ENCODE assay signal across 16 mouse cellular contexts in the genomic region with DNA sequence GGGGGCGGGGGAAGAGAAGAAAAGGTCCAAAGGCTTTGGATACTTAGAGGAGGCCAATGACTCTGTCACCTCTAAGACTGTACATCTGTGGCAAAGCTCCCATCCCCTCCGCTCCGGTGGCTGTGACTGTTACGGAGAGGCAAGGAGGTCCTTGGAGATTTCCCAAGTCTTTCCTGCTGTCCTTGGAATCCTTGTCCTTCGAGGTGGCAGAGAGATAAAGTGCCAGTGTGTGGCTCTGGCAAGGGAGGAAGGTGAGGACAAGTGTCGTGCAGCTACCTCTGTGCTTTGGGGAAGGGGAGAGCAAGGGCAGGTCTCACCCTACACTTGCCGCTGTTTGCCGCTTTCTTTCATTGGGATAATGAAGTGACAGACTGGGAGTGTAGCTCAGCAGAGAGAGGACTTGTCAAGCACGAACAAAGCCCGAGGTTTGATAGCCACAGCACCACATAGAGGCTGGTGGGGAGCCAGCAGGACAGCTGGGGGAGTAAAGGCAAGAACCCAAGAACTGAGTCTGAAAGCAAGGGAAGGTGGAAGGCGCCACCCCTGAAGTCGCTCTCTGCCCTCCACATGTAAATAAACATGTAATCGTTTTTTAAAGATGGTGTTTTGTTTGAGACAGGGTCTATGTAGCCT. TPM values are rescaled to one million over a fixed set of nuclear protein-coding genes. Genes with fewer than 3 reads are reported as not detected.
DNase-seq lines count a peak whose midpoint lies in the region; ATAC-seq and TF ChIP-seq lines count a peak whose summit lies in the region.
"Had no signal": no experiment of that assay in that cellular context is flagged by ENCODE, and none has a peak within 500 bp of the region (broad histone marks: within the 10 kb centered on the region; RNA-seq: fewer than 3 reads in every experiment).

No protein-coding gene starts in this region.

- no peaks in the 10 kb centered on the region for H3K36me3 ChIP-seq in intestine, embryonic 16.5 days (ENCODE audit: control insufficient read depth, insufficient read depth, low read length)
- H3K36me3 ChIP-seq in intestine, embryonic 15.5 days: no peaks in the 10 kb centered on the region
- H3K36me3 ChIP-seq in midbrain, postnatal 0 days (ENCODE audit: insufficient read depth, low read length): no peaks in the 10 kb centered on the region
- no peaks in the 10 kb centered on the region for H3K36me3 ChIP-seq in midbrain, embryonic 11.5 days (ENCODE audit: control insufficient read depth, insufficient read depth, low read length)
- no peaks in the 10 kb centered on the region for H3K36me3 ChIP-seq in stomach, embryonic 16.5 days (ENCODE audit: control insufficient read depth, insufficient read depth, low read length)
- H3K36me3 ChIP-seq: hindbrain, embryonic 15.5 days; limb, embryonic 15.5 days had no signal

- H3K27ac ChIP-seq in intestine, embryonic 16.5 days (ENCODE audit: low read length): no peak overlapping the region
- no peak overlapping the region for H3K27ac ChIP-seq in intestine, embryonic 15.5 days
- no peak overlapping the region for H3K27ac ChIP-seq in midbrain, postnatal 0 days (ENCODE audit: low read depth, low read length)
- H3K27ac ChIP-seq in midbrain, embryonic 11.5 days (ENCODE audit: low read depth, low read length): no peak overlapping the region
- no peak overlapping the region for H3K27ac ChIP-seq in stomach, embryonic 16.5 days (ENCODE audit: low read length)
- H3K27ac ChIP-seq: hindbrain, embryonic 15.5 days; left cerebral cortex, adult 2 months had no signal

- no peak overlapping the region for H3K4me2 ChIP-seq in intestine, embryonic 16.5 days (ENCODE audit: low read depth, low read length)
- no peak overlapping the region for H3K4me2 ChIP-seq in intestine, embryonic 15.5 days (replicated peaks)
- no peak overlapping the region for H3K4me2 ChIP-seq in midbrain, postnatal 0 days (ENCODE audit: low read depth, low read length, poor library complexity, severe bottlenecking)
- no peak overlapping the region for H3K4me2 ChIP-seq in midbrain, embryonic 11.5 days
- H3K4me2 ChIP-seq in stomach, embryonic 16.5 days (ENCODE audit: low read depth, low read length): no peak overlapping the region
- H3K4me2 ChIP-seq: hindbrain, embryonic 15.5 days; limb, embryonic 15.5 days had no signal

- peak; percentile 52 to 73 for DNase-seq in adrenal gland, adult (ENCODE audit: inconsistent age in 2 of 2, low spot score in 1 of 2)
- no peak for DNase-seq in adrenal gland, postnatal 10 days
- peak; percentile 54 for DNase-seq in midbrain, postnatal 0 days (ENCODE audit: low spot score)
- DNase-seq in midbrain, embryonic 11.5 days (ENCODE audit: low spot score, missing footprints): no peak
- DNase-seq in kidney, postnatal 14 days: no peak
- DNase-seq: gastrocnemius, postnatal 36 days; kidney, postnatal 36 days; right cerebral cortex, adult 18-20 months had no signal

- 57% methylated on average over 13 of the region's 13 CpGs for WGBS in intestine, embryonic 16.5 days
- WGBS in intestine, embryonic 15.5 days: 59% methylated on average over 13 of the region's 13 CpGs
- 44% methylated on average over 13 of the region's 13 CpGs for WGBS in midbrain, postnatal 0 days
- 55% methylated on average over 13 of the region's 13 CpGs for WGBS in midbrain, embryonic 11.5 days
- 50% methylated on average over 13 of the region's 13 CpGs for WGBS in stomach, embryonic 16.5 days

- TF ChIP-seq CTCF in midbrain, postnatal 0 days (IDR thresholded peaks at IDR 0.05): peak; percentile 13; the same call in 1 of the 2 replicates

- no peak for ATAC-seq in intestine, embryonic 16.5 days
- ATAC-seq in intestine, embryonic 15.5 days: no peak
- no peak for ATAC-seq in midbrain, postnatal 0 days (ENCODE audit: low FRiP score)
- ATAC-seq in midbrain, embryonic 11.5 days (ENCODE audit: low FRiP score): no peak
- ATAC-seq in stomach, embryonic 16.5 days (ENCODE audit: insufficient read depth, low FRiP score): no peak

- H3K4me1 ChIP-seq in intestine, embryonic 16.5 days (ENCODE audit: control insufficient read depth, insufficient read depth, low read length): peaks cover 26% of the 10 kb centered on the region
- peaks cover 23% of the 10 kb centered on the region for H3K4me1 ChIP-seq in intestine, embryonic 15.5 days (replicated peaks)
- peaks cover 8% of the 10 kb centered on the region for H3K4me1 ChIP-seq in midbrain, postnatal 0 days (ENCODE audit: insufficient read depth, low read length)
- peaks cover 16% of the 10 kb centered on the region for H3K4me1 ChIP-seq in midbrain, embryonic 11.5 days (ENCODE audit: control insufficient read depth, insufficient read depth, low read length)
- H3K4me1 ChIP-seq in stomach, embryonic 16.5 days (ENCODE audit: control insufficient read depth, insufficient read depth, low read length): peaks cover 30% of the 10 kb centered on the region

- 0 out of 2 replicates have a peak overlapping the region, but pooled peaks have one; percentile 35 for H3K9ac ChIP-seq in intestine, embryonic 16.5 days (ENCODE audit: low read depth, low read length)
- H3K9ac ChIP-seq in intestine, embryonic 15.5 days: no peak overlapping the region
- no peak overlapping the region; the same call in 1 of the 2 replicates for H3K9ac ChIP-seq in midbrain, postnatal 0 days (replicated peaks; ENCODE audit: low read length, poor library complexity, severe bottlenecking)
- no peak overlapping the region for H3K9ac ChIP-seq in midbrain, embryonic 11.5 days (ENCODE audit: low read length)
- H3K9ac ChIP-seq in stomach, embryonic 16.5 days (ENCODE audit: low read length): peak overlapping the region; percentile 42
- H3K9ac ChIP-seq: hindbrain, embryonic 15.5 days; limb, embryonic 15.5 days had no signal

- no peaks in the 10 kb centered on the region for H3K9me3 ChIP-seq in intestine, embryonic 16.5 days (ENCODE audit: control insufficient read depth, low read length)
- no peaks in the 10 kb centered on the region for H3K9me3 ChIP-seq in intestine, embryonic 15.5 days
- no peaks in the 10 kb centered on the region for H3K9me3 ChIP-seq in midbrain, postnatal 0 days (ENCODE audit: low read length)
- H3K9me3 ChIP-seq in midbrain, embryonic 11.5 days (ENCODE audit: control insufficient read depth, low read length): no peaks in the 10 kb centered on the region
- no peaks in the 10 kb centered on the region for H3K9me3 ChIP-seq in stomach, embryonic 16.5 days (replicated peaks; ENCODE audit: control insufficient read depth, low read length)
- H3K9me3 ChIP-seq: G1E; hindbrain, embryonic 15.5 days; limb, embryonic 15.5 days had no signal

- H3K27me3 ChIP-seq in intestine, embryonic 16.5 days (replicated peaks; ENCODE audit: control insufficient read depth, insufficient read depth, low read length): no peaks in the 10 kb centered on the region
- H3K27me3 ChIP-seq in intestine, embryonic 15.5 days (replicated peaks): no peaks in the 10 kb centered on the region
- H3K27me3 ChIP-seq in midbrain, postnatal 0 days (ENCODE audit: insufficient read depth, low read length): no peaks in the 10 kb centered on the region
- H3K27me3 ChIP-seq in midbrain, embryonic 11.5 days (ENCODE audit: control insufficient read depth, insufficient read depth, low read length): no peaks in the 10 kb centered on the region
- no peaks in the 10 kb centered on the region for H3K27me3 ChIP-seq in stomach, embryonic 16.5 days (ENCODE audit: control insufficient read depth, insufficient read depth, low read length)
- H3K27me3 ChIP-seq: hindbrain, embryonic 15.5 days; limb, embryonic 15.5 days had no signal

- H3K4me3 ChIP-seq in intestine, embryonic 16.5 days (ENCODE audit: low read length): no peak overlapping the region
- no peak overlapping the region for H3K4me3 ChIP-seq in intestine, embryonic 15.5 days (replicated peaks)
- H3K4me3 ChIP-seq in midbrain, postnatal 0 days (ENCODE audit: low read depth, low read length): no peak overlapping the region
- no peak overlapping the region for H3K4me3 ChIP-seq in midbrain, embryonic 11.5 days (ENCODE audit: low read depth, low read length)
- H3K4me3 ChIP-seq in stomach, embryonic 16.5 days (replicated peaks; ENCODE audit: low read length): no peak overlapping the region
- H3K4me3 ChIP-seq: hindbrain, embryonic 15.5 days; left cerebral cortex, adult 2 months; limb, embryonic 15.5 days had no signal

RNA-seq across cellular contexts. Expression of a gene that starts 3.1 kb away (rescaled TPM):
- total RNA-seq in adrenal gland, postnatal 10 days (2021): 10 to 100 TPM; 48.8 to 50.6 TPM
- 56.3 and 57.4 TPM in 2 replicates for polyA plus RNA-seq in intestine, embryonic 16.5 days (2015; fragmentation: Nextera tagmentation; extraction: Ambion mirVana)
- 47.6 and 51.7 TPM in 2 replicates for polyA plus RNA-seq in intestine, embryonic 15.5 days (2015; fragmentation: Nextera tagmentation; extraction: Ambion mirVana)
- 37.0 and 42.8 TPM in 2 replicates for total RNA-seq in midbrain, postnatal 0 days (2014; rRNA removed)
- 42.4 and 43.4 TPM in 2 replicates for polyA plus RNA-seq in midbrain, postnatal 0 days (2015; fragmentation: Nextera tagmentation; extraction: Ambion mirVana)
- polyA plus RNA-seq in midbrain, embryonic 11.5 days (2014; fragmentation: Nextera tagmentation; extraction: Ambion mirVana): 20.5 and 25.7 TPM in 2 replicates
- polyA plus RNA-seq in stomach, embryonic 16.5 days (2015; fragmentation: Nextera tagmentation; extraction: Ambion mirVana): 48.4 and 51.4 TPM in 2 replicates

RNA-seq across cellular contexts. Expression of a gene that starts 18.6 kb away (rescaled TPM):
- 1 to 10 TPM; 1.8 to 5.1 TPM for total RNA-seq in adrenal gland, postnatal 10 days (2021)
- polyA plus RNA-seq in intestine, embryonic 16.5 days (2015; fragmentation: Nextera tagmentation; extraction: Ambion mirVana): 1,298 and 1,309 TPM in 2 replicates
- polyA plus RNA-seq in intestine, embryonic 15.5 days (2015; fragmentation: Nextera tagmentation; extraction: Ambion mirVana): 1,110 and 1,149 TPM in 2 replicates
- not detected in 2 replicates for total RNA-seq in midbrain, postnatal 0 days (2014; rRNA removed)
- not detected in 2 replicates for polyA plus RNA-seq in midbrain, postnatal 0 days (2015; fragmentation: Nextera tagmentation; extraction: Ambion mirVana)
- not detected in 2 replicates for polyA plus RNA-seq in midbrain, embryonic 11.5 days (2014; fragmentation: Nextera tagmentation; extraction: Ambion mirVana)
- 86.6 and 122 TPM in 2 replicates for polyA plus RNA-seq in stomach, embryonic 16.5 days (2015; fragmentation: Nextera tagmentation; extraction: Ambion mirVana)
- total RNA-seq: G1E; gastrocnemius, postnatal 36 days; left cerebral cortex, adult 2 months had no signal
- polyA plus RNA-seq: G1E; hindbrain, embryonic 15.5 days; neural tube, embryonic 14.5 days had no signal

RNA-seq across cellular contexts. Expression of a gene that starts 25.5 kb away (rescaled TPM):
- total RNA-seq in adrenal gland, postnatal 10 days (2021): not detected
- 0.21 and 0.55 TPM in 2 replicates for polyA plus RNA-seq in intestine, embryonic 16.5 days (2015; fragmentation: Nextera tagmentation; extraction: Ambion mirVana)
- 0.23 and 0.42 TPM in 2 replicates for polyA plus RNA-seq in intestine, embryonic 15.5 days (2015; fragmentation: Nextera tagmentation; extraction: Ambion mirVana)
- 1.7 TPM in 1 of 2 replicates, not detected in the other for total RNA-seq in midbrain, postnatal 0 days (2014; rRNA removed)
- polyA plus RNA-seq in midbrain, postnatal 0 days (2015; fragmentation: Nextera tagmentation; extraction: Ambion mirVana): 0.17 TPM in 1 of 2 replicates, not detected in the other
- 0.11 TPM in 1 of 2 replicates, not detected in the other for polyA plus RNA-seq in midbrain, embryonic 11.5 days (2014; fragmentation: Nextera tagmentation; extraction: Ambion mirVana)
- 0.32 and 0.46 TPM in 2 replicates for polyA plus RNA-seq in stomach, embryonic 16.5 days (2015; fragmentation: Nextera tagmentation; extraction: Ambion mirVana)
- total RNA-seq: gastrocnemius, postnatal 36 days; left cerebral cortex, adult 2 months had no signal
- polyA plus RNA-seq: hindbrain, embryonic 15.5 days had no signal

RNA-seq across cellular contexts. Expression of a gene that starts 25.6 kb away (rescaled TPM):
- total RNA-seq in adrenal gland, postnatal 10 days (2021): 10 to 100 TPM; 11.7 to 17.1 TPM
- 21.5 and 23.3 TPM in 2 replicates for polyA plus RNA-seq in intestine, embryonic 16.5 days (2015; fragmentation: Nextera tagmentation; extraction: Ambion mirVana)
- 21.6 and 26.8 TPM in 2 replicates for polyA plus RNA-seq in intestine, embryonic 15.5 days (2015; fragmentation: Nextera tagmentation; extraction: Ambion mirVana)
- 4.2 and 4.5 TPM in 2 replicates for total RNA-seq in midbrain, postnatal 0 days (2014; rRNA removed)
- polyA plus RNA-seq in midbrain, postnatal 0 days (2015; fragmentation: Nextera tagmentation; extraction: Ambion mirVana): 4.0 and 4.7 TPM in 2 replicates
- polyA plus RNA-seq in midbrain, embryonic 11.5 days (2014; fragmentation: Nextera tagmentation; extraction: Ambion mirVana): 9.1 and 10.3 TPM in 2 replicates
- polyA plus RNA-seq in stomach, embryonic 16.5 days (2015; fragmentation: Nextera tagmentation; extraction: Ambion mirVana): 42.1 and 44.5 TPM in 2 replicates

RNA-seq across cellular contexts. Expression of a gene that starts 31.5 kb away (rescaled TPM):
- 10 to 100 TPM; 40.9 to 48.6 TPM for total RNA-seq in adrenal gland, postnatal 10 days (2021)
- polyA plus RNA-seq in intestine, embryonic 16.5 days (2015; fragmentation: Nextera tagmentation; extraction: Ambion mirVana): 34.5 and 36.1 TPM in 2 replicates
- 44.0 and 47.5 TPM in 2 replicates for polyA plus RNA-seq in intestine, embryonic 15.5 days (2015; fragmentation: Nextera tagmentation; extraction: Ambion mirVana)
- 14.1 and 14.9 TPM in 2 replicates for total RNA-seq in midbrain, postnatal 0 days (2014; rRNA removed)
- polyA plus RNA-seq in midbrain, postnatal 0 days (2015; fragmentation: Nextera tagmentation; extraction: Ambion mirVana): 14.8 and 14.9 TPM in 2 replicates
- 6.4 and 9.0 TPM in 2 replicates for polyA plus RNA-seq in midbrain, embryonic 11.5 days (2014; fragmentation: Nextera tagmentation; extraction: Ambion mirVana)
- polyA plus RNA-seq in stomach, embryonic 16.5 days (2015; fragmentation: Nextera tagmentation; extraction: Ambion mirVana): 47.9 and 52.2 TPM in 2 replicates
- polyA plus RNA-seq: G1E had no signal

Comparison
In these comparisons a context has a peak if more than half of its experiments do, and no peak if none do; other contexts are left out.
1. DNase-seq: peak in adrenal gland, adult (2 of 2) and midbrain, postnatal 0 days (single experiment); none in adrenal gland, postnatal 10 days (single experiment), midbrain, embryonic 11.5 days (single experiment) and kidney, postnatal 14 days (single experiment).
2. H3K9ac ChIP-seq: peak in intestine, embryonic 16.5 days (single experiment) and stomach, embryonic 16.5 days (single experiment); none in intestine, embryonic 15.5 days (single experiment), midbrain, postnatal 0 days (single experiment) and midbrain, embryonic 11.5 days (single experiment).
3. RNA of a gene that starts 18.6 kb away (polyA plus RNA-seq): 1,298 to 1,309 TPM in intestine, embryonic 16.5 days, 1,110 to 1,149 TPM in intestine, embryonic 15.5 days and 86.6 to 122 TPM in stomach, embryonic 16.5 days; not detected in midbrain, postnatal 0 days and not detected in midbrain, embryonic 11.5 days; every median in the first group is over 10 times any median in the second.